Mouse (Mus musculus) brain, embryonic 18.5 days (tissue): ENCODE measurements at regions not wholly inside any gene's neighbourhood (a gene's known extent, or its start where the extent isn't known, plus 50 kb on each side); places are given as distances from the start of the nearest gene placed in this dataset.
"Not testable (repeated sequence)": the region's sequence is repeated elsewhere in the genome, so short reads cannot be mapped to it uniquely, and the experiment has no call there.

ENCODE experiments used
- DNase-seq: peaks from one replicate; pipeline ENCODE4 v3.0.0-alpha.2; 2012; ENCODE audit warnings: low read depth, low spot score

DNA sequence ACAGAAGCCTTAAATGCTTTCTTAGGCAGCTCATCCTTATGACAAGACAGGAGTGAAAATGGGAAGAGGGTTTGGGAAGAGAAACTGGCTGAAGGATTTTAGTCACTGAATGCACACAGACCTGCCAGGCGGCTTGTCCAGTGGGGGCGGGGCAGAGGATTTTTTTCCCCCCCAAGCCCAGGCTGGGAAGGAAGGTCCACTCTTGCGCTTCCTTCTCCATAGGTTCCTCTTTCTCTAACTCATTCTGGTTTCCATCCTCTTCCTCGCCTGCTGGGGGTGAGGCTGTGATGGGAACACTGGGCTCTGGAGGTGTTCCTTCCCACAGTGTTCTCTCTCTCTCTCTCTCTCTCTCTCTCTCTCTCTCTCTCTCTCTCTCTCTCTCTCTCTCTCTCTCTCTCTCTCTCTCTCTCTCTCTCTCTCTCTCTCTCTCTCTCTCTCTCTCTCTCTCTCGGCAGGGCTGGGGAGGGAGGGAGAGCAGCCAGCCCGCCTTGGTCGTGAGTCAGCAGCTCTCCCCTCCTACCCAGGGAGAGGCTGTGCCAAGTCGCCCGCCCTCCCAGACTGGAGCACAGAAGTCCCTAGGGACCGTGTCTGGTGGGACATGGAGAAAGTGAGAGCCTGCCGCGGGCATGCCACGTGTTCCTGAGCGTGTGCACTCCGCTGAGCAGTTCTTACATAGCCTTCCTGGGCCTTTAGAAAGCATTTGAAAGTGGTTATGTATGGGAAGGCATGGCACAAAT, 150.0 kb downstream of the Kcnrg start:
- DNase-seq, result peak; percentile 56

DNA sequence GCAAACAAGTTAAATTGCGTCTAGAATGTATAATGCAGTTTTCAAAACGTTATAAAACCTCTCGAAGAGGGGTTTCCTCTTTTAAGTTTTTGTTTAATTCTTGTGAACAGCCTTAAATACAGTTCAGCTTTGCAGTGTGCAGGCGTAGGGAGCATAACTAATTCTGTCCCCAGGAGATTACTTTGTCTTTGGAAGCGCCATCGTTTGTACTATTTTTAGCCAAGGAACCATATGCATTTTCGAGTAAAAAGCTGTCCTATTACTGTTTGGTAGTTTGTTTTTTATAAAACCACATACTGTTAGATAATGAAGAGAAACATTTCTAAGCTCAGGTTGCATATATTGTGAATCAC, 150.5 kb downstream of the Kcnrg start:
- DNase-seq, result no peak

DNA sequence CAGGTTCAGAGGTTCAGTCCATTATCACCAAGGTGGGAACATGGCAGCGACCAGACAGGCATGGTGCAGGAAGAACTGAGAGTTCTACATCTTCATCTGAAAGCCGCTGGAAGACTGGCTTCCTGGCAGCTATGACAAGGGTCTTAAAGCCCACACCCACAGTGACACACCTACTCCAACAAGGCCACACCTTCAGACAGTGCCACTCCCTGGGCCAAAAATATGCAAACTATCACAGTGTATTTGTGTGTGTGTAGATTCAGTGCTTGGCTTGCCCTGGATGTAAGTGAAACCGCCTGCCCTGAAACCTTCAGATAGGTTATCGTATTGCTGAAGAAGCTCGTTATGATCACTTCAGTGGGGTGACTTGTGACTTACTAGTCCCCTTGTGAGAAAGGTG, 151.3 kb downstream of the Kcnrg start:
- DNase-seq, result no peak

- DNase-seq, result not testable (repeated sequence)
Observed at GRCm38 (mm10) chr14:61760176-61760575, 152.9 kb downstream of the Kcnrg start.

- no peak for DNase-seq
Observed at GRCm38 (mm10) chr14:61762076-61762475, 154.8 kb downstream of the Kcnrg start.

DNA sequence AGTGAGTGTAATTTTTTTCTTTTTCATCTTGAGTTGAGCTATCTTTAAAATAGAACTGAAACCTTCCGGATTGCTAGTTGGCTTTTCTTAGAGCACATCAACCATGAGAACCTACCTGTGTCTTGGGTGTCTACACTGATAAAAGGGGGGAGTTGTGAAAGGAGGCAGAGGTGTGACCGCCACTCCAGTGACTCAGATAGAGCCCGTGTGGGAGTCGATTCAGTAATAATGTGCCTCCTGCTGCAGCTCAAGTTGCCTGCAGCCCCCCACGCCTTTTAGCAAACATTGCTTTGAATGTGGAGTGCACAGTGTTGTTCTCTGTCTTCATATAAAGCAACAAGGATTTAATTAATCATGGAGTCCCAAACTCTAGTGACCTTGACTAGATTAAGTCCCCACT, 162.6 kb downstream of the Kcnrg start:
- no peak for DNase-seq

DNA sequence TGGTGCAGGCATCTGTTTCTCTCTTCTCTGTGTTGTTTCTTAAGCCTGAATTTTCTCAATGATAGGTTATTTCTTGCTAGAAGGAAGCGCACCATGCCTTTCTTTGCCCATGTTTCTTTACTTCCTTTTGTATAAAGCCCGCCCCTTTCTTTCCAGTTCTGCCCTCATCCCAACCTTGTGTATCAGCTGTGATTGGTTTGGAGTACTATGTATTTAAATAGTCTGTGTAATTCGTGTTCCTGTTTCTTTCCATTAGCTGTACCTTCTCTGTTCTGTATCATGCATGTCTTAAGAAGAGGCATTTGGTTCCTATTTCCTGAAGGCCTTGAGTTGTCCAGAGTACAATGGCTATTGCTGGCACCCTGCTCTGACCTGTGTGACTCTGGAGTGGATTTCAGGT, 166.9 kb downstream of the Kcnrg start:
- no peak for DNase-seq

DNA sequence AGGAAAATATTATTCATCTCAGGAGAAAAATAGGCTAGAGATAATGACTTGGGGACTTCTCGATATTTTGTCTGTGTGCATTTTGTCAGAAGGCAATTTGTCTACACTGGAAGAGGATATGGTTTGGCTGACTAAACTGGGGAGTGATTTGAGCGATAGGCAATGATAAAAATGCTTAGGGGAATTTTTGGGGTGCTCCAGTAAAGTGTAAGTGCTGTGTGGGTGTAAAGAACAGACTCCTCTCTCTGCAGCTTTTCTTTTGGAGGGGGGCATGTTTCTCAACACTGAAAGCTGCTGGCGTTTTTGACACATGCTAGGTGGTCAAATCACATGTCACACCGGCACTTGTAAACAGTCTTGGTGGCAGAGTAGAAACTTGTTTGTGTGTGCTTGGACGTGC, 171.4 kb downstream of the Kcnrg start:
- no peak for DNase-seq

- no peak for DNase-seq
Observed at GRCm38 (mm10) chr14:61783206-61783605, 175.9 kb downstream of the Kcnrg start.

- no peak for DNase-seq
Observed at GRCm38 (mm10) chr14:61784609-61785008, 177.4 kb downstream of the Kcnrg start.

- no peak for DNase-seq
Observed at GRCm38 (mm10) chr14:61786031-61786430, 178.8 kb downstream of the Kcnrg start.

DNA sequence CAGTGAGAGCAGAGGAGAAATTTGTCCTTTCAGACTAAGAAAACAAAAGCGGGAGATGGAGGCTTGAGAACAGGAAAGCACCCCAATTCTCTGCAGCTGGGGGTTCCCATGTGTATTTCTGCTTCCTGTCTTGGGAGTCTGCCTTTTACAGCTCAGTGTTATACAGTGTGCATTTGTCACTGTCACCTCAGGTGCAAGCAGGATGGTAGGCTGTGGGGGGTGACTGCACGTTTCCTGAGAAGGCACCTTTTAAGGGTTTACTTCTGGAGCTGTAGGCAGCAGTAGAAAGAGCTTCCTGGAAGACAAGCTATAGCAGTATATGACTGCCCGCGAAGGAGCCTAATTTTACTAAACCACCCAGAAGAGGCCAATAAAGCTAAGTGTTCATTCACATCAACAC, 180.5 kb downstream of the Kcnrg start:
- DNase-seq, result no peak

DNA sequence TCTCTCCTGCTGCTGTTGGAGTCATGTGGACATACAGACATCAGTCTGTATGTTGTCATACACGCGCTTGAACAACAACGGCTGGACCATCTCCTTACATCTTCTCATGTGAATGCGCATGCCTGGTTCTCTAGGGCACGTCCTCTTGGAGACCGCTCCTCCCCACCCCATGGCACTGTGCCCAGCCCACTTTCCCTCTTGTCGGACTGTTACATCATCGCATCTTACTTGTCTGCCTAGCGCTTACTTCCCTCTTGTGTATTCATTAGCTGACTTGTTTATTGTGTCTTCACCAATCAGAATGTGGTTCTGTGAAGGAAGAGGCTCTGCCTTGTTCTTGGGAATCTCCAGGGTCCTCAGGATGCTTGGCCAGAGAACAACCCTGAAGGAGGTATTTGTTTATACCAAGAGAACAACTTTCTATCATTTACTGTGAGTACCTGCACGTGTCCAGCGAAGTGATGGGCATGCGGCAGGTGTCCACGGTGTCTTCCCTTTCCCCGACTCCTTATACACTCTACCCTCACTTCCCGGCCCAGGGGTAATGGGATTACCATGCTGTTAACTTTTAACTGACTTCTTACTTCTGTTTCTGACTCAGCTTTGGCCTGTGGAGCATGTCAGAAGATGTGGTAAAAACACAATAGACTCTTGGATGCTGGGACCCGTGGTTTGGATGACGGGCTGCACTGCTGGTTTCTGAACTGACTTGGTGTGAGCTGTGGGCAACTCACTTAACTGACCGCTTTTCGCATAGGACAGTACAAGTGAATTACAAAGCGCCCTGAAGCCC, 181.9 kb downstream of the Kcnrg start:
- no peak for DNase-seq

GRCm38 (mm10) chr14:61795976-61796645, 188.9 kb downstream of the Kcnrg start:
- no peak for DNase-seq

GRCm38 (mm10) chr14:61796671-61797070, 189.4 kb downstream of the Kcnrg start:
- DNase-seq, result no peak

DNA sequence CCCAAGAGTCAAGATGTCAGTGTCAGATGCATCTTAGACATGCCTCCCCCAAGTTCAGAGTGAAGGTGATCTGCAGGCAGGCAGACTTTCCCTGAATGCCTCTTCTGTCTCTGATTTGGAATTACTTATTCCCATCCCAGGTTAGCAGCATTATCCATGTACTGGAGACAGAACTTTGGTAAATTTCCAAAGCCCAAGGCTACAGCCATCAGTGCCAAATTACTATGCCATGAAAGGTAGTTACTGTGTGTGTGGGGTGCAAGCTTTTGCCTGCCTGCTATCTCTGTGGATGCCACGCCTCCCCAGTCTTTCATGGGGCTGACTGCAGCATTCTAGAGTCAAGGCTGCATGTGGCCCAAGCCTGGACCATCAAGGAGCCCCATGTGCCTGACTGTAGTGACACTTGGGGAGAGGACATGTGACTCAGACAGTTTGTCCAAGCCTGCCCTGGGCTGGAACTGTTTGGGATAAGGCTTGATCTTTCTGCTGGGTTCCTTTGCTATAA, 196.2 kb downstream of the Kcnrg start:
- no peak for DNase-seq

- DNase-seq, result no peak
Observed at GRCm38 (mm10) chr14:61805433-61805832, 198.2 kb downstream of the Kcnrg start.

GRCm38 (mm10) chr14:61808193-61808592, 200.9 kb downstream of the Kcnrg start:
- no peak for DNase-seq

GRCm38 (mm10) chr14:61809716-61810437, 202.6 kb downstream of the Kcnrg start:
- no peak for DNase-seq

DNA sequence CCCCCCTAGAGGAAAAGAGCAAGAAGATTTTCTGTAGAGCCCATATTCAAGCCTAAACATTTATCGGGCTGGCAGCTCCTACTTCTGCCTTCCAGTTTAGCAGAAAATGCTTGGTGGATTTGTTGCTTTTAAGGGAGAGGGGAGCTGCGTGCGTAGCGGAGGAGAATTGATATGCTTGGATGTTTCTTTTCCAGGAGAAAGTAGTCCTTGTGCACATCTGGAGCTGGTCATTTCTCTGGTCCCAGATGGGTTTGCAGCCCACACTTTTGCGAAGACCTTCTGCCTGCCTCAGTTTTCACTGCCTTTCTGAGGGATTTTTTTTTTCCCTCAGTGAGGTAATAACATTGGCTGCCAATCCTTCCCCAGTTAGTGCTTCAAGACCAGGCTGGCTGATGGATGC, 203.6 kb downstream of the Kcnrg start:
- DNase-seq, result no peak

DNA sequence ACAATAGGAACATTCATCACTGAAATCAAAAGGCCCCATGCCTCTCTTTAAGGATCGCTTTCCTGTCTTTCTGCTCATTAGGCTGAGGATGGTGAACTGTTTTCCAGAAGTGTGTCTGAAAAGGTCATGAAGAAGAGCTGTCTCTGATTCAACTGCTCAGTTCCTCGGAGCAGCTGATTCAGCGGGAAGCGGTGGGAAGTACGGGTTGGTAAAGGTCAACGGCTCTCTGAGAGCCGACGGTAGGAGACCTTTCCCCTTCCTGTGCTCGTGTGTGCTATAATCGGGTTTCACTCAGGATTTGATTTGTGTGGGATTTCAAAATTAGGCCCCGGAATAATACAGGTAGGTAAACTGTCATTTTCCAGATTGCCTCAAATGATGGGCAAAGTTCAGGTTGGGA, 210.5 kb downstream of the Kcnrg start:
- DNase-seq, result no peak

DNA sequence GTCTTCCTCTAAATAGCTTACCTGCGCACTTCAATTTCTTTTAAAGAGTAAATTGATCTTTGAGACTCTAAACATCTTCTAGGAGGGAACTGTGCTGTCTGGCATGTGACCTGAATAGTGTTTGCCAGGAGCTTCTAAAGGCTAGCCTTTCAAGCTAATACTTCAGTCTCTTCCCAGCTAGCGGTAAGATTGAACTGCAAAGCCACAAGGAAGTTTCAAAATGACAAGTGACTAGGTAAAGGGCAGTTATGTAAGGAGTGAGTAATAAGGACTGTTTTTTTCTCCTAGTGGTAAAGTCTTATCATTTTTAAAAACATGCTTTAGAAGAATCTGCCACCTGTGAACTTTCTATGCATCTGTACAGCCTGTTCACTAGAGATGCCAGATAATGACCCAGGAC, 211.1 kb downstream of the Kcnrg start:
- no peak for DNase-seq
